Mouse (Mus musculus) liver, embryonic 15.5 days (tissue): ENCODE measurements around the gene Gpm6a. TPM values are rescaled to one million over a fixed set of nuclear protein-coding genes. Genes with fewer than 3 reads are reported as not detected.

Source experiments
- ATAC-seq: fragments of 200-750 bp; cut with Nextera tagmentation; 2 replicates; pipeline ENCODE4 v1.8.0; 2017; ENCODE audit warnings: moderate number of reproducible peaks, mild to moderate bottlenecking, moderate library complexity; ENCODE audit not compliant: insufficient read depth
- H3K27ac ChIP-seq: fragments of 300-500 bp; sonication (generic); replicated peaks from 2 replicates; pipeline ENCODE4 v1.5.1; 2015; ENCODE audit warnings: mild to moderate bottlenecking, inconsistent platforms
- H3K27me3 ChIP-seq: fragments of 300-500 bp; sonication (generic); 2 replicates; pipeline ENCODE4 v1.6.1; 2015; ENCODE audit warnings: mild to moderate bottlenecking, inconsistent platforms
- H3K36me3 ChIP-seq: fragments of 300-500 bp; sonication (generic); replicated peaks from 2 replicates; pipeline ENCODE4 v1.6.1; 2015; ENCODE audit warnings: moderate library complexity, mild to moderate bottlenecking, inconsistent platforms
- H3K4me1 ChIP-seq: fragments of 300-500 bp; sonication (generic); replicated peaks from 2 replicates; pipeline ENCODE4 v1.6.1; 2015; ENCODE audit warnings: inconsistent platforms
- H3K4me2 ChIP-seq: fragments of 300-500 bp; sonication (generic); 2 replicates; pipeline ENCODE4 v1.6.1; 2015; ENCODE audit warnings: moderate library complexity, mild to moderate bottlenecking, inconsistent platforms
- H3K4me3 ChIP-seq: fragments of 300-500 bp; sonication (generic); replicated peaks from 2 replicates; pipeline ENCODE4 v1.5.1; 2015; ENCODE audit warnings: mild to moderate bottlenecking, inconsistent platforms
- H3K9ac ChIP-seq: fragments of 300-500 bp; sonication (generic); 2 replicates; pipeline ENCODE4 v1.6.1; 2015; ENCODE audit warnings: moderate library complexity, mild to moderate bottlenecking, inconsistent platforms
- H3K9me3 ChIP-seq: fragments of 300-500 bp; sonication (generic); replicated peaks from 2 replicates; pipeline ENCODE4 v1.6.1; 2016; ENCODE audit warnings: inconsistent platforms
- WGBS: fragments of 180-500 bp; shearing (Covaris S2); methylation state at CpG from one replicate; pipeline ENCODE4 v1.1.7; 2015; ENCODE audit warnings: mixed read lengths; ENCODE audit not compliant: insufficient replicate concordance; 5-methylcytosine and 5-hydroxymethylcytosine counted together
- polyA plus RNA-seq: library from polyadenylated mRNA; unstranded; fragments of >200 nt; fragmentation: Nextera tagmentation; extraction: Ambion mirVana; gene quantifications from 2 replicates; pipeline ENCODE4 v1.2.1, GENCODE M21; 2015

The Gpm6a gene
- polyA plus RNA-seq, 1 experiment from 2014 or later, result 2.9 TPM

DNA sequence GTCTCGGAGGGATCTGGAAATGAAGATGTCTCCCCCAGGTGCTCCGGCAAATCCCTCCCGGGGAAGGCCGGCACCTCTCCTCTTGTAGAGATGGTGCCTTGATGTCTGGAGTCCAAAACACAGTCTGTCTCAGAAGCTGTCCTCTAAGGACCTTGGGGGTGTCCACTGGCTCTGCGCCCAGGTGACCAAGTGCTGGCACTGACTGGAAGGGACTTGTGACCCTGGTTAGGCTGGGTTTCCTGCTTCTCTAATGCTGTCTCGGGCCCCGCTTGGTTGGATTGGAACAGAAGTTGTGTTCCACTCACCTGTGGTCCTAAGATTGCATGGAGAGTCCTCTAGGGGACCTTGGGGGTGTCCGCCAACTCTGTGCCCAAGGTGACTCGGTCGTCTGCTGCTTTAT lies 118.8 kb downstream of the Gpm6a start:
- no peaks in the 10 kb centered on the region for H3K27me3 ChIP-seq
- no peak for ATAC-seq
- no peaks in the 10 kb centered on the region for H3K4me1 ChIP-seq
- 77% methylated on average over 10 of the region's 10 CpGs for WGBS
- no peak overlapping the region for H3K4me3 ChIP-seq
- no peak overlapping the region for H3K4me2 ChIP-seq
- no peaks in the 10 kb centered on the region for H3K36me3 ChIP-seq
- H3K27ac ChIP-seq, result no peak overlapping the region
- H3K9me3 ChIP-seq, result no peaks in the 10 kb centered on the region
- no peak overlapping the region for H3K9ac ChIP-seq

DNA sequence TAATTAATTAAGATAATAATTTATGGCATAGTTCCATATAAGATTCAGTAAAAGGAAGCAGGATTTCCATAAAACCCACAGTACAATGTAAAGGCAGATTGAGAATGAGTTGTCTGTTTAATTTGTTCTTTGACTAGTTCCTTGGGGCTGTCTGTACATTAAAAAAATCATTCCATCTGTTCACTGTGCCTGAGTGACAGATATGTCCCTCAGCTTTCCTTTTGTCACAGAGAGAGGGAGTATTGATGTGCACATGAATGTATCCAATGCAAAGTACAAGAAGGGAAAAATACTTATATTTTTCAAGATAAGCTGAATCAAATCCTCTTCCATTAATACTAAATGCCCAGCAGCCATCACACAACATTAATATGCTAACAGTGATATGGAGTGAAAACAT lies 147.6 kb downstream of the Gpm6a start:
- Histone ChIP-seq H3K4me3 (no peak overlapping the region), H3K9me3 (no peaks in the 10 kb centered on the region), H3K4me1 (no peaks in the 10 kb centered on the region), H3K27ac (no peak overlapping the region), H3K27me3 (no peaks in the 10 kb centered on the region), H3K36me3 (no peaks in the 10 kb centered on the region), H3K4me2 (no peak overlapping the region), H3K9ac (no peak overlapping the region)
- no peak for ATAC-seq

DNA sequence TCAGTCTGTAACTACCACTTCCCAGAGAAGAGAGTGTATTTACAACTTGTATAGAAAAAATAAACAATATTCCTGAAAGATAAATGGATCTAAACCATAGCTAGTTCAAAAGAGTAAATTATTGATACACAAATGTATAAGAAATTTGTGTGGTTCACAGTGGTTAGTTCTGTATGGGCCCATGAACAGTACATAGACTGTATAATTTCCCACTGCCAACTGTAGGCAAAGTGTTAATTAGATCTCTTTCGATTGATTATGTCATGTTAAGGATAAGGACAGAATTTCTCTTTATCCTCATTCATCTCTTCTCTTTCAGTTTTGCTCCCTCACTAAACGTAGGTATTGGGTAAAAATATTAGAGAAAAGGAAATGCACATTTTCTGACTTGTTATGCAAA lies 148.4 kb downstream of the Gpm6a start:
- Histone ChIP-seq H3K4me3 (no peak overlapping the region), H3K4me1 (no peaks in the 10 kb centered on the region), H3K4me2 (no peak overlapping the region), H3K27me3 (no peaks in the 10 kb centered on the region), H3K27ac (no peak overlapping the region), H3K9ac (no peak overlapping the region), H3K36me3 (no peaks in the 10 kb centered on the region), H3K9me3 (no peaks in the 10 kb centered on the region)
- ATAC-seq, result no peak
- 51% methylated on average over 2 of the region's 2 CpGs for WGBS

DNA sequence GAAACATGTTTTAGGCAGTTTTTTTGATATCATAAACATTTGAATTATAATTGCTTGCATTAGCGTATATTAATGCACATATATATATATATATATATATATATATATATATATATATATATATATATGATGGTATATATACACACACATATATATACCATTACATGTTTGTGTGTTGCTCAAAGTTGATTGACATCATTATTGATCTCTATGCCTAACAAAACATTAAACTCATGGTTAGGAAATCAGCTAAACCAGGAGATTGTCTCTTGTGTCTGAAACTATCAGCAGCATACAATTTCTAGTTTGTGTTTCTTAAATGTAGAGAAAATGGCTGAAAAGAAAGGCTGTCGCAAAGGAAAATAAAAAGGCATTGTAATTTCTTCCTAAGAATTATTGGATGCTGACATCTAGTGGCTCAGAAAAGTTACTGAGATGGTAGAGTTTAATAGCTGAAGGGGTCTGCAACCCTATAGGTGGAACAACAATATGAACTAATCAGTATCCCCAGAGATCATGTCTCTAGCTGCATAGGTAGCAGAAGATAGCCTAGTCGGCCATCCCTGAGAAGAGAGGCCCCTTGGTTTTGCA lies 149.3 kb downstream of the Gpm6a start:
- no peaks in the 10 kb centered on the region for H3K27me3 ChIP-seq
- WGBS, result 47% methylated on average over 3 of the region's 3 CpGs
- no peak overlapping the region for H3K9ac ChIP-seq
- H3K4me2 ChIP-seq, result no peak overlapping the region
- H3K4me3 ChIP-seq, result no peak overlapping the region
- H3K27ac ChIP-seq, result no peak overlapping the region
- no peaks in the 10 kb centered on the region for H3K36me3 ChIP-seq
- no peak for ATAC-seq
- H3K4me1 ChIP-seq, result no peaks in the 10 kb centered on the region
- no peaks in the 10 kb centered on the region for H3K9me3 ChIP-seq

Other genes with a start within 250 kb of the Gpm6a start
- gene Wdr17, start 67.7 kb upstream of the Gpm6a start, polyA plus RNA-seq, result not detected in 2 replicates